Mouse (Mus musculus) brain, embryonic 14.5 days (tissue): Measurements from ENCODE around the gene Prr15l.

Source experiments
- CTCF ChIP-seq: fragments of 200-500 bp; IDR thresholded peaks from 2 replicates; pipeline ENCODE4 v1.5.1; 2012; ENCODE audit warnings: inconsistent platforms, mild to moderate bottlenecking, moderate library complexity, borderline replicate concordance; ENCODE audit not compliant: insufficient read depth, insufficient read length; ENCODE audit errors: extremely low read depth
- POLR2A ChIP-seq: fragments of 200-500 bp; IDR thresholded peaks from 2 replicates; pipeline ENCODE4 v1.6.1; 2012; ENCODE audit warnings: mild to moderate bottlenecking, inconsistent platforms, borderline replicate concordance; ENCODE audit not compliant: poor library complexity, insufficient read depth, insufficient read length, severe bottlenecking; ENCODE audit errors: extremely low read depth

- TF ChIP-seq CTCF (no peak), POLR2A (no peak)
These were observed 8.2 kb downstream of the Prr15l start for GRCm38 (mm10) chr11:96935872-96936650.
